Mouse (Mus musculus): ENCODE data around the gene Esr2.
"Not testable (repeated sequence)": the region's sequence is repeated elsewhere in the genome, so short reads cannot be mapped to it uniquely, and the experiment has no call there.

Gene Esr2

GRCm38 (mm10) chr12:76177864-76178518 is 932 bp upstream of the Esr2 start:
- in situ Hi-C loops (cut with MboI, MseI) = loop anchor here in 1 of 2 experiments (10.0 kb wide), 1 partner anchor 383 kb away; no protein-coding TSS in a partner anchor

GRCm38 (mm10) chr12:76165641-76166040 is 11.4 kb downstream of the Esr2 start:
- in situ Hi-C loops (cut with MboI, MseI) = loop anchor here in 1 of 2 experiments (25.0 kb wide), 1 partner anchor 1878 kb away; no protein-coding TSS in a partner anchor

GRCm38 (mm10) chr12:76152389-76152788 is 24.7 kb downstream of the Esr2 start:
- in situ Hi-C loops (cut with MboI, MseI) = loop anchor here in 1 of 2 experiments (25.0 kb wide), 1 partner anchor 1865 kb away; no protein-coding TSS in a partner anchor

GRCm38 (mm10) chr12:76136701-76137100 is 40.4 kb downstream of the Esr2 start:
- in situ Hi-C loops (cut with MboI, MseI) = no loop called here

- in situ Hi-C loops (cut with MboI, MseI) = not testable (repeated sequence)
These were observed 44.0 kb downstream of the Esr2 start for GRCm38 (mm10) chr12:76133081-76133480.

GRCm38 (mm10) chr12:76132591-76132990 is 44.5 kb downstream of the Esr2 start:
- in situ Hi-C loops (cut with MboI, MseI) = no loop called here

- in situ Hi-C loops (cut with MboI, MseI) = no loop called here
These were observed 46.2 kb downstream of the Esr2 start for GRCm38 (mm10) chr12:76130891-76131290.

GRCm38 (mm10) chr12:76130281-76130680 is 46.8 kb downstream of the Esr2 start:
- in situ Hi-C loops (cut with MboI, MseI) = no loop called here

GRCm38 (mm10) chr12:76128831-76129230 is 48.2 kb downstream of the Esr2 start:
- in situ Hi-C loops (cut with MboI, MseI) = no loop called here

GRCm38 (mm10) chr12:76128306-76128705 is 48.8 kb downstream of the Esr2 start:
- in situ Hi-C loops (cut with MboI, MseI) = no loop called here

GRCm38 (mm10) chr12:76123223-76123622 is 53.8 kb downstream of the Esr2 start:
- in situ Hi-C loops (cut with MboI, MseI) = no loop called here

GRCm38 (mm10) chr12:76117632-76118153 is 59.4 kb downstream of the Esr2 start:
- in situ Hi-C loops (cut with MboI, MseI) = no loop called here

- in situ Hi-C loops (cut with MboI, MseI) = no loop called here
These were observed 60.5 kb downstream of the Esr2 start for GRCm38 (mm10) chr12:76116577-76116976.

GRCm38 (mm10) chr12:76111046-76111445 is 66.0 kb downstream of the Esr2 start:
- in situ Hi-C loops (cut with MboI, MseI) = no loop called here

GRCm38 (mm10) chr12:76109646-76110405 is 67.2 kb downstream of the Esr2 start:
- in situ Hi-C loops (cut with MboI, MseI) = loop anchor here in 1 of 2 experiments (5.0 kb wide), 1 partner anchor 38 kb away; no protein-coding TSS in a partner anchor

GRCm38 (mm10) chr12:76104596-76105351 is 72.3 kb downstream of the Esr2 start:
- in situ Hi-C loops (cut with MboI, MseI) = loop anchor here in 1 of 2 experiments (5.0 kb wide), 1 partner anchor 32 kb away; no protein-coding TSS in a partner anchor

- in situ Hi-C loops (cut with MboI, MseI) = no loop called here
These were observed 74.4 kb downstream of the Esr2 start for GRCm38 (mm10) chr12:76102621-76103020.

GRCm38 (mm10) chr12:76095117-76096035 is 81.7 kb downstream of the Esr2 start:
- in situ Hi-C loops (cut with MboI, MseI) = no loop called here

- in situ Hi-C loops (cut with MboI, MseI) = no loop called here
These were observed 83.2 kb downstream of the Esr2 start for GRCm38 (mm10) chr12:76093613-76094588.
